Mouse (Mus musculus): ENCODE measurements at regions not wholly inside any gene's neighbourhood (a gene's known extent, or its start where the extent isn't known, plus 50 kb on each side); places are given as distances from the start of the nearest gene placed in this dataset.

- peak; percentile 77 for DNase-seq (ENCODE audit: low read depth, low spot score)
Measured at GRCm38 (mm10) chr3:112733205-112733604, 525.4 kb downstream of the Amy2a5 start.

- no peak for DNase-seq (ENCODE audit: low read depth, low spot score)
Measured at GRCm38 (mm10) chr3:112699531-112700125, 559.0 kb downstream of the Amy2a5 start.

GRCm38 (mm10) chr3:112688151-112688550, 570.5 kb downstream of the Amy2a5 start:
- no peak for DNase-seq (ENCODE audit: low read depth, low spot score)

GRCm38 (mm10) chr3:112638581-112638980, 620.1 kb downstream of the Amy2a5 start:
- peak; percentile 76 for DNase-seq (ENCODE audit: low read depth, low spot score)

GRCm38 (mm10) chr3:112603470-112603869, 655.2 kb downstream of the Amy2a5 start:
- no peak for DNase-seq (ENCODE audit: low read depth, low spot score)

- DNase-seq (ENCODE audit: low read depth, low spot score) = no peak
Measured at GRCm38 (mm10) chr3:112582314-112582713, 676.3 kb downstream of the Amy2a5 start.

Measured in A20 (cell line).